Mouse (Mus musculus) MEL (cell line): ENCODE measurements around the gene Ss18l2. TPM values are rescaled to one million over a fixed set of nuclear protein-coding genes. Genes with fewer than 3 reads are reported as not detected.
A peak's percentile ranks its signal among the peaks of the same experiment; 100 is the strongest.

ENCODE experiments used
- DNase-seq: peaks from one replicate; pipeline ENCODE4 v3.0.0; 2011; ENCODE audit warnings: low read depth, low spot score
- H3K27ac ChIP-seq: 2 replicates; pipeline ENCODE4 v1.5.1; 2012; ENCODE audit warnings: low read depth, mild to moderate bottlenecking, control low read depth, low read length, moderate library complexity; ENCODE audit not compliant: control insufficient read depth
- H3K27me3 ChIP-seq, 2 experiments: fragments of 150-350 bp in 1 of 2; sonication (generic) in 1 of 2; 2 replicates each; pipeline ENCODE4 v1.6.1; 2012; ENCODE audit warnings: low read length in 2 of 2, mild to moderate bottlenecking in 2 of 2, improper control_type of control experiment in 1 of 2, moderate library complexity in 1 of 2; ENCODE audit not compliant: insufficient read depth in 2 of 2, control insufficient read depth in 1 of 2
- H3K36me3 ChIP-seq, 2 experiments: 2 replicates each; pipeline ENCODE4 v1.6.1; 2012 to 2014; ENCODE audit warnings: low read length in 2 of 2, improper control_type of control experiment in 1 of 2, inconsistent platforms in 1 of 2, mild to moderate bottlenecking in 1 of 2; ENCODE audit not compliant: insufficient read depth in 2 of 2, control insufficient read depth in 1 of 2
- H3K4me1 ChIP-seq, 2 experiments: fragments of 150-350 bp in 1 of 2; sonication (generic) in 1 of 2; 2 replicates each; pipeline ENCODE4 v1.6.1; 2012; ENCODE audit warnings: low read length in 2 of 2, improper control_type of control experiment in 1 of 2, mild to moderate bottlenecking in 1 of 2; ENCODE audit not compliant: insufficient read depth in 2 of 2, control insufficient read depth in 1 of 2
- H3K4me3 ChIP-seq, 2 experiments: fragments of 150-350 bp in 1 of 2; sonication (generic) in 1 of 2; 2 replicates each; pipeline ENCODE4 v1.5.1; 2012; ENCODE audit warnings: low read depth in 2 of 2, low read length in 2 of 2, mild to moderate bottlenecking in 2 of 2, moderate library complexity in 2 of 2, control low read depth in 1 of 2, improper control_type of control experiment in 1 of 2; ENCODE audit not compliant: control insufficient read depth in 1 of 2, insufficient read depth in 1 of 2
- H3K79me2 ChIP-seq: 2 replicates; pipeline ENCODE4 v1.6.1; 2012; ENCODE audit warnings: mild to moderate bottlenecking, low read length, moderate library complexity; ENCODE audit not compliant: control insufficient read depth, poor library complexity, insufficient read depth
- H3K9ac ChIP-seq: 2 replicates; pipeline ENCODE4 v1.6.1; 2012; ENCODE audit warnings: low read depth, mild to moderate bottlenecking, control low read depth, low read length, moderate library complexity; ENCODE audit not compliant: control insufficient read depth, poor library complexity, severe bottlenecking
- H3K9me3 ChIP-seq: fragments of 150-350 bp; sonication (generic); replicated peaks from 2 replicates; pipeline ENCODE4 v1.6.1; 2012; ENCODE audit warnings: mild to moderate bottlenecking, low read length, improper control_type of control experiment, moderate library complexity; ENCODE audit not compliant: insufficient read depth
- BHLHE40 ChIP-seq: IDR thresholded peaks from 2 replicates; pipeline ENCODE4 v1.6.1; 2012; ENCODE audit warnings: low read depth, mild to moderate bottlenecking, inconsistent platforms, low read length, improper control_type of control experiment, borderline replicate concordance
- CHD1 ChIP-seq: IDR thresholded peaks from 2 replicates; pipeline ENCODE4 v1.6.1; 2012; ENCODE audit warnings: low read depth, mild to moderate bottlenecking, inconsistent platforms, low read length, improper control_type of control experiment
- CHD2 ChIP-seq: IDR thresholded peaks from 2 replicates; pipeline ENCODE4 v1.6.1; 2011; ENCODE audit warnings: low read length, improper control_type of control experiment
- E2F4 ChIP-seq: IDR thresholded peaks from 2 replicates; pipeline ENCODE4 v1.6.1; 2011; ENCODE audit warnings: low read depth, low read length, improper control_type of control experiment, borderline replicate concordance
- ELF1 ChIP-seq: IDR thresholded peaks from 2 replicates; pipeline ENCODE4 v1.6.1; 2014; ENCODE audit warnings: low read depth, mild to moderate bottlenecking, inconsistent platforms, low read length, improper control_type of control experiment, moderate library complexity
- ETS1 ChIP-seq: IDR thresholded peaks from 2 replicates; pipeline ENCODE4 v1.6.1; 2012; ENCODE audit warnings: low read depth, mild to moderate bottlenecking, inconsistent platforms, low read length, improper control_type of control experiment, moderate library complexity
- GABPA ChIP-seq: IDR thresholded peaks from 2 replicates; pipeline ENCODE4 v1.6.1; 2012; ENCODE audit warnings: low read depth, mild to moderate bottlenecking, inconsistent platforms, low read length, improper control_type of control experiment, moderate library complexity
- GATA1 ChIP-seq: IDR thresholded peaks from 2 replicates; pipeline ENCODE4 v1.6.1; 2011; ENCODE audit warnings: low read depth, low read length, improper control_type of control experiment
- HCFC1 ChIP-seq: IDR thresholded peaks from 2 replicates; pipeline ENCODE4 v1.6.1; 2012; ENCODE audit warnings: low read depth, mild to moderate bottlenecking, inconsistent platforms, low read length, improper control_type of control experiment, moderate library complexity
- KAT2A ChIP-seq: conservative IDR thresholded peaks from 2 replicates; pipeline ENCODE4 v1.6.1; 2012; ENCODE audit warnings: low read depth, low read length, improper control_type of control experiment, inconsistent platforms
- MAFK ChIP-seq: IDR thresholded peaks from 2 replicates; pipeline ENCODE4 v1.6.1; 2011; ENCODE audit warnings: low read depth, mild to moderate bottlenecking, low read length, improper control_type of control experiment, borderline replicate concordance
- MAZ ChIP-seq: IDR thresholded peaks from 2 replicates; pipeline ENCODE4 v1.6.1; 2012; ENCODE audit warnings: low read depth, mild to moderate bottlenecking, inconsistent platforms, low read length, improper control_type of control experiment
- MEF2A ChIP-seq: IDR thresholded peaks from 2 replicates; pipeline ENCODE4 v1.6.1; 2014; ENCODE audit warnings: low read depth, mild to moderate bottlenecking, inconsistent platforms, low read length, improper control_type of control experiment; ENCODE audit not compliant: poor library complexity, insufficient replicate concordance, severe bottlenecking; ENCODE audit errors: extremely low read depth
- MXI1 ChIP-seq: IDR thresholded peaks from 2 replicates; pipeline ENCODE4 v1.6.1; 2011; ENCODE audit warnings: mild to moderate bottlenecking, low read depth, low read length, improper control_type of control experiment
- MYB ChIP-seq: IDR thresholded peaks from 2 replicates; pipeline ENCODE4 v1.6.1; 2011; ENCODE audit warnings: mild to moderate bottlenecking, low read depth, low read length, improper control_type of control experiment
- MYC ChIP-seq: IDR thresholded peaks from 2 replicates; pipeline ENCODE4 v1.6.1; 2011; ENCODE audit warnings: low read depth, mild to moderate bottlenecking, low read length, improper control_type of control experiment, moderate library complexity
- NELFE ChIP-seq: IDR thresholded peaks from 2 replicates; pipeline ENCODE4 v1.6.1; 2011; ENCODE audit warnings: low read depth, low read length, improper control_type of control experiment
- SMC3 ChIP-seq: IDR thresholded peaks from 2 replicates; pipeline ENCODE4 v1.6.1; 2011; ENCODE audit warnings: low read depth, low read length, improper control_type of control experiment
- TBP ChIP-seq: IDR thresholded peaks from 2 replicates; pipeline ENCODE4 v1.8.0; 2011; ENCODE audit warnings: low read depth, low read length, improper control_type of control experiment
- ZKSCAN1 ChIP-seq: IDR thresholded peaks from 2 replicates; pipeline ENCODE4 v1.6.1; 2012; ENCODE audit warnings: low read depth, mild to moderate bottlenecking, inconsistent platforms, low read length, improper control_type of control experiment, moderate library complexity
- ZNF384 ChIP-seq: IDR thresholded peaks from 2 replicates; pipeline ENCODE4 v1.6.1; 2012; ENCODE audit warnings: low read depth, mild to moderate bottlenecking, inconsistent platforms, low read length, improper control_type of control experiment
- polyA plus RNA-seq, 2 experiments: library from polyadenylated mRNA; stranded (reverse) in 1 of 2; unstranded in 1 of 2; fragments of >175 nt in 1 of 2; fragments of >200 nt in 1 of 2; gene quantifications; 2 replicates each; pipeline versions ENCODE4 v1.2.1 to v1.2.4; 2012; ENCODE audit warnings: low replicate concordance in 2 of 2, low read depth in 1 of 2; ENCODE audit not compliant: insufficient read length in 2 of 2, insufficient read depth in 1 of 2, missing spikeins in 1 of 2
- total RNA-seq: library from RNA; depleted of rRNA; stranded (reverse); fragments of 300-350 nt; gene quantifications from 2 replicates; pipeline ENCODE4 v1.2.3, GENCODE M21; 2012

Ss18l2 gene
- total and polyA plus RNA-seq, 3 experiments = 47.8 to 48.5 TPM; not detected in 1

DNA sequence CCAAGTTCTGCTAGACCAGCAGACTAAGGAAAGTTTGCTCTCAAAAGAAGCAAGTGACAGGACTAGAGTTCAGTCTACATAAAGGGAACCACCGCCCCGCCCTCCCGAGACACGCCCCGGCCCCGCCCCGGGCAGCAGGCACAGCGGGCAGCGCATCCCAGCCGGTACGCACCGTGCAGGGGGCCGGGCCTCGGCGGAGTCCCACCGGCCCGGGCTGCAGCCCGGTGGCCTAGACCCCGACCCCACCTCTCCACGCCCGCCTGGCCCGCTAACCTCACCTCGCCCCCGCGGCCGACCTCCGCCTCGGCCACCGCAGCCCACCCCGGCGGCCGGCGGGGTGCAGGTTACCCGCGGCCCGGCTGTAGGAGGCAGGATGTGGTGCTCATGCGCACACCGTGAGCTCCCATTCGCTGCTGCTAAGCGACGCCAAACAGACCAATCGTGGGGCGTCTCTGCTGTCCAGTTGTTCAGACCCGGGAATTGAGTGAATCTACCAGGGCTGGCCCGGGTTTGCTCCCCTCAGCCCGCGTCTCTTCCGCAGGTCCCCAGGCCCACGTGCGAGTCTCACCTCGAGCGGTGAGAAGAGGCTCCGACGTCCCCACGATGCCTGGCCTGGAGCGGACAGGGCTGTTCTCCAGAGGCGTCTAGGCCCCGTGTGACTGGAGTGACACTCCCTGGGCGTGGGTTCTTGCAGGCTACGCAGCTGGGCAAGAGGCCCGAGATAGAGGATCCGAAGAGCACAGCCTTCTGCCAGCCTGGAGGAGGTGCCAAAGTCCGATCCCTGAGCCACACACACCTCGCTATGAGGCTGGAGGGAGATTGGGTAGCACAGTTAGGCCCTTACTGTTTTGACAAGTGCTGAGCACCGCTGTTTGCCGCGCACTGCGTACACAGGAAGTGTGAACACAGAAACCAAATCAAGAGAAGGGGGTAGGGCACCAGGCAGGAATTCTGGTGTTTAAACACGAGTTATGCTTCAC, 5.2 kb upstream of the Ss18l2 start, which contains the start of gene Sec22c (continued):
- TF ChIP-seq HCFC1 = 0 out of 2 replicates have a peak, but pooled peaks have one; percentile 13
- TF ChIP-seq MYB = no peak
- no peak for TF ChIP-seq KAT2A
- no peak for TF ChIP-seq TBP
- TF ChIP-seq, all 39 proteins: peak for 10

GRCm38 (mm10) chr9:121706029-121706675, 4.0 kb upstream of the Ss18l2 start:
- H3K9ac ChIP-seq = peak overlapping the region; percentile 67
- H3K27me3 ChIP-seq = no peaks in the 10 kb centered on the region
- DNase-seq = peak; percentile 27
- TF ChIP-seq E2F4 = no peak
- peaks cover 9% of the 10 kb centered on the region for H3K79me2 ChIP-seq
- H3K27ac ChIP-seq = peak overlapping the region; percentile 66; the same call in 1 of the 2 replicates
- H3K9me3 ChIP-seq = no peaks in the 10 kb centered on the region
- H3K36me3 ChIP-seq = peaks cover 0 to 27% of the 10 kb centered on the region in 2 experiments; a peak in 2 of 4 replicates
- H3K4me1 ChIP-seq = peaks cover 15 to 38% of the 10 kb centered on the region in 2 experiments
- H3K4me3 ChIP-seq = peak overlapping the region in 1 of 2 experiments; percentile 82; a peak in 1 of 4 replicates

- peaks cover 17% of the 10 kb centered on the region for H3K79me2 ChIP-seq
- H3K4me3 ChIP-seq = peak overlapping the region; percentile 4 to 49
- peak overlapping the region; percentile 19 for H3K9ac ChIP-seq
- H3K27ac ChIP-seq = peak overlapping the region; percentile 82
- H3K36me3 ChIP-seq = peaks cover 0 to 30% of the 10 kb centered on the region in 2 experiments; a peak in 2 of 4 replicates
- no peaks in the 10 kb centered on the region for H3K27me3 ChIP-seq
- no peaks in the 10 kb centered on the region for H3K9me3 ChIP-seq
- DNase-seq = no peak
- no peak for TF ChIP-seq CHD1
- TF ChIP-seq NELFE = no peak
- TF ChIP-seq ZNF384 = no peak
- TF ChIP-seq GATA1 = no peak
- TF ChIP-seq BHLHE40 = no peak
- no peak for TF ChIP-seq ELF1
- no peak for TF ChIP-seq MEF2A
- no peak for TF ChIP-seq CHD2
- TF ChIP-seq ETS1 = no peak
- no peak for TF ChIP-seq MYB
- no peak for TF ChIP-seq E2F4
- TF ChIP-seq HCFC1 = no peak
- no peak for TF ChIP-seq MXI1
- no peak for TF ChIP-seq MAZ
- TF ChIP-seq MAFK = no peak
- TF ChIP-seq MYC = no peak
- TF ChIP-seq GABPA = no peak
- no peak for TF ChIP-seq ZKSCAN1
- no peak for TF ChIP-seq TBP
- TF ChIP-seq SMC3 = no peak
- TF ChIP-seq, all 39 proteins: peak for 0
- H3K4me1 ChIP-seq = peaks cover 15 to 43% of the 10 kb centered on the region in 2 experiments
Measured at GRCm38 (mm10) chr9:121707801-121708200, 2.3 kb upstream of the Ss18l2 start.
